Mouse (Mus musculus): ENCODE measurements around the gene Msto1.

- no peak for TF ChIP-seq CTCF (IDR thresholded peaks at IDR 0.05; ENCODE audit: low read depth)
- no peak for TF ChIP-seq EP300 (optimal IDR thresholded peaks at IDR 0.05)
Measured at GRCm38 (mm10) chr3:88904803-88905202, 9.0 kb downstream of the Msto1 start.
